Mouse (Mus musculus): ENCODE results near the gene Stx11.

- TF ChIP-seq CTCF (IDR thresholded peaks at IDR 0.05; ENCODE audit: control insufficient read depth, insufficient read depth, low read length) (no peak), POLR2A (IDR thresholded peaks at IDR 0.05; ENCODE audit: borderline replicate concordance, control insufficient read depth, low read depth, low read length) (no peak)
These were observed 44.8 kb downstream of the Stx11 start for GRCm38 (mm10) chr10:12919287-12919686.

Measured in bone marrow, adult 2 months (tissue).